Mouse (Mus musculus) splenic B cell, adult 2 months (primary cell): ENCODE data around the gene Chst2.

Experiments
- DNase-seq: peaks from one replicate; pipeline ENCODE4 v3.0.0-alpha.2; 2011; ENCODE audit warnings: low read depth, low spot score
- H3K27me3 ChIP-seq: 2 replicates; pipeline ENCODE4 v1.6.1; 2012; ENCODE audit warnings: mild to moderate bottlenecking, low read length, moderate library complexity, mixed read lengths; ENCODE audit not compliant: control insufficient read depth, poor library complexity, insufficient read depth, severe bottlenecking
- H3K36me3 ChIP-seq: 2 replicates; pipeline ENCODE4 v1.6.1; 2012; ENCODE audit warnings: mild to moderate bottlenecking, low read length, moderate library complexity, mixed read lengths; ENCODE audit not compliant: control insufficient read depth, poor library complexity, insufficient read depth, severe bottlenecking

The Chst2 gene

DNA sequence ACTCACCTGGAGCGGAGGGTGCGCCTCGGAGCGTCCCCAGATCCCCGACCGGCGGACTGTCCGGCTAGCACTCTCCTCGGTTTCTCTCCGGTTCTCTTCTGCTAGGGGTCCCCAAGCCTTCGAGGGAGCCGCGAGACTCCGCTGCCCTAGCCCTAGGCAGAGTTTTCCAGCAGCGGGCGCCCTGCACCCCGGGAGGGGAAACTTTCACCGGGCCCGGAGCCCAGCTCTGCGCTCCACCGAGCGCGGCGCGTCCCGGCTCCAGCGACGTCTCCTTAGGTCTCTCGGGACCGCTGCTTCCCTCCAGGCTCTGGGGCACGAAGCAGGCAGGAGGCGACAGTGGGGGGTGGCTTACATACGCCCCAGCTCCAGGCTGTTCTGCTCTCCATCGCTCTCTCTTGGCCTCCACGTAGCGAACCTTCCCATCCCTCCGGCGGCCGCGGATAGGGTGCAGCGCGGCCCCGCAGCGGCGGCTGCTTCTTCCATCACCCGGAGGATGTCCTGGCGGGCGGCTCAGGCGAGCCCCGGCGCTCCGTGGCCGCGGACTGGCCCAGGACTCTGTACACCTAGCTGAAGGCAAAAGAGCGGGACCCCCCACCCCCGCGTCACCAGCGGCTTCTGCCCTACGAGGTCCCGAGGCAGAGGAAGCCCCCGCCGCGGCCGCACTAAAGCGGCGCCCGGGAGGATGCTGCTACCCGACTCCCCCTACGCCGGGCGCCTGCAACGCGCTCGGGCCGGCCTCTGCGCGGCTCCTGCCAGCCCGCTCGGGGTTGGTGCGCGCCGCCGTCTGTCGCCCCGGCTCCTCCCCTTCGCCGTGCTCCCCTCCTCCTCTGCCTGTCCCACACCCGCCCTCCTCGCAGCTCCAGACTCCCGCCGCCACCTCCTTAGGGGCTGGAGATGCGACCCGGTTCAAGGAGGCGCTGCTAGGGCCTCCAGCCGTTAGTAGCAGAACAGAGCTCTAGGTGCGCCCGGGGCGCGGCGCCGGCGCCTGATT, at the start of gene Chst2:
Gene Chst2, minus strand, starts transcription at position 152 of the 991 bp plus-strand sequence.
- Histone ChIP-seq H3K27me3 (no peaks in the 10 kb centered on the region; the same call in 1 of the 2 replicates), H3K36me3 (no peaks in the 10 kb centered on the region)
- no peak for DNase-seq

DNA sequence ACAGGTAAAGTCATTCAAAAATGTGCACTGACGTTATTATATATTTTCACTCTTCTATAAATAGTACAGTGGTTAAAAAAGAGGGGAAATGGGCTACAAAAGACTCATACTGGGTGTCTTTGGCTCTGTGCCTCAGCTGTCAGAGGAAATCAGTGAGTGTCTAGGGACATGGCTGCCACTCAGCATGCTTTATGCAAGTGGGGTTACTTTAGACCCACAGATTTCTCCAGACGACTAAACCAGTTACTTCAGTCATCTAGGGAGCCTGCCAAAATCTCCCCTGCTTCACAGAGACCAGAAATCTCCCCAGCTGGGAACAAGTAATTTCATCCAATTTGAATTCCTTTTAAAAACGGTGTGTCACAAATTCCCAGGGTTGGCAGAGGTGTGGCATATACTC, 45.4 kb upstream of the Chst2 start:
- DNase-seq, result no peak
- H3K36me3 ChIP-seq, result no peaks in the 10 kb centered on the region
- no peaks in the 10 kb centered on the region for H3K27me3 ChIP-seq

DNA sequence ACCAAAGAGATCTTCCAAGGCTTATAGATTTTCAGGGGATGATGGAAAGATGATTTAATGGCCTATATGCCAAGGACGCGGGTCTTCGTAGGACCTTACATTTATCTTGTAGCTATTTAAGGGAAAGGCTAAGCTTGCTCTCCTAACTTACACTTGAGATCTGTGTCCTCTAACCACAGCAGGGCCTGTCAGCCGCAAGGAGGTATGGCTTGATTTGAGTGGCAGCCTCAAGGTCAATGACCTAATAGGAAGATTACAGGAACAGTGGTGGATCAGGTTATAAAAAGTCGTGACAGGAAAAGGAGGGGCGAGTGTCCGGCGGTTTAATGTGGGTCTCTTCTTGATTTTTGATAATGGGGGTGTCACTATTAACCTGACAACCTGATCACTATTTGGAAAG, 44.1 kb upstream of the Chst2 start:
- no peak for DNase-seq
- Histone ChIP-seq H3K36me3 (no peaks in the 10 kb centered on the region), H3K27me3 (no peaks in the 10 kb centered on the region)

DNA sequence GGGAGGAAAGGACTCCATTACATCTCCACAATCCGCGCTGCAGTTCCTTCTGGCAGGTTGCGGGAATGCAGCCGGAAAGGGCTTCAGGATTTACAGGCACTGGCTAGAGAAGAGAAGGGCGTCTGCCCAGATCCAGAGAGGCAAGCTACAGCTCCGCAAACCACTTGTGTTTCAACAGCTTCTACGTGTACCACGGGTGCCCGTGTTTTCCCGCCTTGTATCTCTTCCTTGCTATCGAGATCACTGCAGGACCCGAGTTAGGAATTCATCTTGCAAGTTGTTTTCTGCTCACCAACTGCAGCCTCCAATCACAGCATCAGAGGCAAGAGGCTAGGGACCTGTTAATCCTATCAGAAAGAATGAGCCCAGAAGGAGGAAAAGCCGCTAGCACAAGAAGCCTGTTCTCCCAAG, 35.8 kb upstream of the Chst2 start:
- no peaks in the 10 kb centered on the region for H3K27me3 ChIP-seq
- H3K36me3 ChIP-seq, result no peaks in the 10 kb centered on the region
- DNase-seq, result no peak

DNA sequence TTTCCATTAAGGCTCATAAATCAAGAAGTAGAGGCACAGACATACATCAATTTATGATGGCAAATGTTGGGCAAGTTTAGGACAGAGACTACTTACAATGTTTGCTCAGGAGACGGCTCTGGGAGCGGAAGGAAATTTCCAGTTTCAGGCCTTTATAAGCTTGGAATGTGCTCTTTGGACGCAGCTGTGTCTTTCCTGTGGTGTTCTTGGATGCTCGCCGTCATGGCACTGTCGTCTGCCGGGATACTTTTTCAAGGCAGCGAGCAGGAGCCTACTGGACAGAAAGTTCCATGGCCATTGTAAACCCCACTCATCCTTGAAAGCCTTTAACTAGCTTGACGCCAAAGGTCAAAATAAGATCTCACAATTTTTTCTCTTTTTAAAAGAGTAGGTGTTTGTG, 31.4 kb upstream of the Chst2 start:
- no peak for DNase-seq
- Histone ChIP-seq H3K36me3 (no peaks in the 10 kb centered on the region), H3K27me3 (no peaks in the 10 kb centered on the region)

DNA sequence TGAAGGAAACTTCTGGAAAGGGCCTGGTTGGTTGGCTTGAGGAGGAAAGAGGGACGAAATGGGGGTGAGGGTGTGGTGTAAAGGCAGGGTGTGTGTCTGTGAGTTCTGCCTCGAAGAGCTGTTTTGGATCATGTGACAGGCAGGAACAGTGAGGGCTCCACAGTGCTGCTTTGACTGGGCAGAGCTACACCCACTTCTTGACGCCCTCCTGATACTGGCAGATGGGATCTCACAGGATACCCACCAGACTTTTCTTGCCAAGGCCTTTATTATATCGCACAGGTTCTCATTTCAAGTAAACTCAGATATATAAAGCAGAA, 29.7 kb upstream of the Chst2 start:
- H3K36me3 ChIP-seq, result no peaks in the 10 kb centered on the region
- DNase-seq, result no peak
- H3K27me3 ChIP-seq, result no peaks in the 10 kb centered on the region

DNA sequence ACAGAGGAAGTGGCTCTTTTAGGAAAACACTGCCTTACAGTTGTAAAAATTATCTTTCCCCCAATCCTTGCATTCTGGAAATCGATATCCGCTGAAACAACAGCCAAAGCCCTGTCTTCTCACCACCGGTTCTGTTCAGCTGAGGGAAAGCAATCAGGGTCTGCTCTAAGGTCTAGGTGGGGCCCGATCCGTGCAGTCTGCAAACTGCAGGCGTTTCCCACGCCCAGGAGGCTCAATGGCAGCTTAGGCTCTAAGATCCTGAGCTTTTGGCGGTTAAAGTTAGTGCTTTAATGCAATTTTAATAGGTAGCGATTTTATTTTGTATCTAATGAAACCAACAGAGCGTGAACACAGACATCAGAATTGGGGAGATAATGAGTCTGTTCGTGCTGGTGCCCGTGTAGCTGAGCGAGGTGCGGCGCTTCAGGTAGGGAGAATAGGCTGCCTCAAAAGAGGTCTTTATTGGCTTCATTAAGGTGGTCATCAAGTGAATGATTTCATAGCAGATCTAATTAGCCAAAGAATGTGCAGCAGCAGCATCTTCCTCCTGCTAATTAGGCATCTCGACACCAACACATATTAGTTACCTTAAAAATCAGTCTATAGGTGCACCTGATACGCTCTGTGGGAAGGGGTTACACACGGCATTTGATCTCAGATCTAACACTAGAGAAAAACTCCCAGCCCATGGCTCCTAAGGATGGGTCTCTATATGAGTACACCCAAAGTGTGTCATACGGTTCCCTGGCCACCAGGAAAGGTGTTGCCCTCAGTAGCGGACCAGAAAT, 29.2 kb upstream of the Chst2 start:
- no peaks in the 10 kb centered on the region for H3K27me3 ChIP-seq
- no peaks in the 10 kb centered on the region for H3K36me3 ChIP-seq
- no peak for DNase-seq

DNA sequence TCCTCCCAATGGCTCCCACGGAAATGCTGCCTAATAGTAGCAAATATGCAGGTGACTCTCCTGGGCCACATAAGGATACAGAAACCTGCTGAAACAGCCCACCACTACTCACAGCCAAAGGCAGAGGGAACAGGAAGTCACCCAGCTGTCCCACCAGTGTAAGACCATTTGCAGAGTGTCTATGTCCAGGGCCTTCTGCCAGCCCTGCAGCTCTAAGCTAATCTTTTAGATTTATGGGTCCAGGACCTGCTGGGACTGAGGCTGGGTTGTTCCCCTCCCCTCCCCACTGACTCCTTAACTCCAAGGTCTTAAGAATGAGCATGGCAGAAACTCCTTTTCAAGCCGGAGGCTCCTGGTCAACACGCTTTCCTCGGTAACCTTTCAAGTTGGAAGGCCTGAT, 21.8 kb upstream of the Chst2 start:
- DNase-seq, result no peak
- H3K36me3 ChIP-seq, result no peaks in the 10 kb centered on the region
- no peaks in the 10 kb centered on the region for H3K27me3 ChIP-seq

DNA sequence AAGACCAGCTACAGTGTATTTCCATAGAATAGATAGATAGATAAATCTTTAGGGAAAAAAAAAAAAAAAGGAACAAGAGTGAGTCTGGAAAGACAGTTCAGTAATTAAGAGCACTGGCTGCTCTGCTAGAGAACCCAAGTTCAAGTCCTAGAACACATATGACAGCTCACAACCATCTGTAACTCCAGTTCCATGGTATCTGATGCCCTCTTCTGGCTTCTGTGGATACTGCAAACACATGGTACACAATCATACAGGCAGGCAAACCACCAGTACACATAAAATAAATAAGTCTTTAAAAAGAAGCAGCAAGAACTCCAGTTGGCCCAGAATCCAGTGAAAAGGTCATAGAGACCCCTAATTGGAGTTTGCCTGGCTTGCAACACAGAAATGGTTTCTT, 7.4 kb upstream of the Chst2 start:
- Histone ChIP-seq H3K27me3 (no peaks in the 10 kb centered on the region), H3K36me3 (no peaks in the 10 kb centered on the region)
- no peak for DNase-seq

DNA sequence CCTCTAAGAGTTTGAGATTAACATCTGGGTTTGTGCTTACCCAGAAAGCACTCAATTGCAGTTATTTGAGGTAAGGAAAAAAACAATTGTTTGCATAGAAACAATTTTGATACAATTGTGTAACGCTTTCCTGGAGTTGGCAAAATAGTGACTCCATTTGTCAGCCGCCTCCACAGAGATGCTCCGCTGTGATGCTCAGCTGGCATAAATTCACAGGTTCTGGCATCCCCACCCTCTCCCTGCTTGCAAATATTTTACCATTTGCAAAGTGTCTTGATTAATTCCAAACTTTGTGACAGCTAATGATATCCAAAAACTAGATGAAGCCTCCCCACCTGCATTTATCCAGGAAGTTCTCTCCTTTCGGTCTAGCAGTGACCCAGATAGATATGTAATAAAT, 5.5 kb upstream of the Chst2 start:
- no peak for DNase-seq
- Histone ChIP-seq H3K36me3 (no peaks in the 10 kb centered on the region), H3K27me3 (no peaks in the 10 kb centered on the region; the same call in 1 of the 2 replicates)

DNA sequence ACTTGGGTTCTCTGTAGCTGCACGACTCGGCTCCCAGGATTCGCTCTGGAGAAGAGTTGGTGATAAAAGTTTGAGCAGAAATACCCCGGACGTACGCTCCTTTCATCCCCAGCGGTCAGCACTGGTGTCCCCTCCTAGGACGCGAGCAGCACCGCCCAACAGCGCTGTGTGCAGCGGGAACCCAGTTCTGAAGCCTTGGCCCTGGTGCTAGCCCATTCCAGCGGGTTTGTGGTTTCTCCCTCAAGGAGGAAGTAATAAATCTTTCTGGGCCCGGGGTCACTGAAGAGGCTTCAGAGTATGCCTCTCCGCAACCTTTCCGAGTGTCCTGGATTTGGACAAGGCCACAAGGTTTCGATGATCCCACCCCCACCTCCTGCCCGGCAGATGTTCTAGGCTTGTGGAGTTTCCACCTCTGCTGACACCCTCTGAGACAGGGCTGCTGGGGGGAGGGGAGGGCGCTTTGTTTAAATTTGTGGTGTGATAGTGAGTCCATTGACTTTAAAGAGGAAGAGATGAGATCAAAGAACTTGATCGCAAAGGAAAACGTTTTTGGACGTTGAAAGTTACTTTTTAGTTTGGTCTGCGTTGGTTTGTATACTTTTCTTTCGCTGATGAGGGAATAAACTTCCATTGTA, 1.2 kb upstream of the Chst2 start:
- DNase-seq, result no peak
- Histone ChIP-seq H3K36me3 (no peaks in the 10 kb centered on the region), H3K27me3 (no peaks in the 10 kb centered on the region; the same call in 1 of the 2 replicates)

DNA sequence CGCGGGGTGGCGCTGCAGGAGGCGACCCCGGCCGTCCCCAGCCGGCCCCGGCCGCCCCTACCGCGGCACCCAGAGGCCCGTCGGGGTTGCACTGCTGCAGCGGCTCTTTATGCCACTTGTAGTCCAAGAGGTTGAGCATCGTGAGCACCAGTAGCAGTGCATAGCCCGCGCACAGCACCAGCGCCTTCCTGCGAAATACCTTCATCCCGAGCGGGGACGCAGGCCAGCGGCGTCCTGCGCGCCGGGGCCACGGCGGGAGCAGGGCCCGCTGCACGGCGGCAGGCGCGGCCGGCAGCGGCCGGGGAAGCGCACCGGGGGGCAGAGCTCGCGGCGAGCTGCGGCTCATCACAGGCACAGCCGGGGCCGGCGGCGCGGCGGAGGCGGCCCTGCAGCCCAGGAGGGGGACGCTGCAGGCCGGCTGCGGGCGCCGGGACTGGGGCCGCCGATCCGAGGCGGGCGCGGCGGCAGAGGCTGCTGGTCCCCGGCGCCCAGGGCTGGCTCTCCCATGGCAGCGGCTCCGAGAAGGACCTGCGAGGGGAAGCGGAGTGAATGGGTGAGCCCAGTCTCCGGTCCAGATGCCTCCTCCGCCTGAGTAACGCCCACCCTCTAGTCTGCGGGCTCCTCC, 464 bp downstream of the Chst2 start:
- H3K27me3 ChIP-seq, result no peaks in the 10 kb centered on the region; the same call in 1 of the 2 replicates
- DNase-seq, result no peak
- H3K36me3 ChIP-seq, result no peaks in the 10 kb centered on the region

DNA sequence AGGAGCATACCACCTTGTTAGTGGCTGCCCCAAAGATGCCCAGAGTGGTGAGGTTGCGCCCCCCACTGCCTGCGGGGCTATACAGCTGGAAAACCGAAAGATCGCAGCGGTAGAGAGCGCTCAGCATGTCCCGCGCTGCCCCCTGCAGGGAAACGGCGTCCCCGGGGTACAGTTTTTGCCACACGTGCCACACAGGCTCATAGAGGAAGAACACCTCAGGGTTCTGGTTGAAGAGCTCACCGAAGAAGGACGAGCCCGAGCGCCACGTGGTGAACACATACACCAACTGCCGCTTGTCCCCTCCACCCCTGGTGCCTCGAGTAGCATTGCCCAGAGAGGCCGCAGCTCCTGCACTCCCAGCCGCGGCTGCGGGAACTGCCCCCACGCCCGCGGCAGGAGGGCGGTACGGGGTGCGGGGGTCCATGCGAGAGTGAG, 994 bp downstream of the Chst2 start:
- DNase-seq, result no peak
- Histone ChIP-seq H3K27me3 (no peaks in the 10 kb centered on the region; the same call in 1 of the 2 replicates), H3K36me3 (no peaks in the 10 kb centered on the region)

DNA sequence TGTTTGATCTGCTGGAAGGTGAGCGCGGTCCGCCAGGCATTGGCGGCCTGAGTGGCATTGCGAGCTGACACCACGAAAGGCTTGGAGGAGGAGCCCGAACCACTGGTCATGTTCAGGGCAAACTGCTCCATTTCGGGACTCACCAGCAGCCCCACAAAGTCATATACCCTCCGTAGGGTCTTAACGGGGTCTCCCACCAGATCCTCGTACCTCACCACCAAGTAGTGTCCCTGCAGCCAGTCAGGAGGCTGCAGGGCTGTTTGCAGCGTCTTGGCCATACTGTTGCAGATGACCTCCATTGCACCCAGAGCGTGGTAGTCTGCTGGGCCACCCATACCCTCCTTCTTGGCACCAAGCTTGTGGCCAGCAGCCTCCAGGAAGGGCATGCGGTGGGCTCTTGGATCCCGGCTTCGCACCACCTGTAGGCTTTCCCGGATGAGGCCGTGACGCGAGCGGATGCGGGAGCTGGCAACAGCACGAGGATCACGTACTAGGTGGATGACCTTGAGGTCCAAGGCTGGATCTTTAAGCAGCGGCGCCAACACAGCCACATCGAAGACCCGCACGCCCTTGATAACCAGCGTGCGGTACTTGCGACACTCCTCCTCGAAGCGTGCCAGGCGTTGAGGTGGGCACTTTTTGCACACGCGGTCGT, 1.6 kb downstream of the Chst2 start:
- Histone ChIP-seq H3K36me3 (no peaks in the 10 kb centered on the region), H3K27me3 (no peaks in the 10 kb centered on the region; the same call in 1 of the 2 replicates)
- DNase-seq, result no peak
